9 mouse cellular contexts compared by ENCODE assay signal in the genomic region with DNA sequence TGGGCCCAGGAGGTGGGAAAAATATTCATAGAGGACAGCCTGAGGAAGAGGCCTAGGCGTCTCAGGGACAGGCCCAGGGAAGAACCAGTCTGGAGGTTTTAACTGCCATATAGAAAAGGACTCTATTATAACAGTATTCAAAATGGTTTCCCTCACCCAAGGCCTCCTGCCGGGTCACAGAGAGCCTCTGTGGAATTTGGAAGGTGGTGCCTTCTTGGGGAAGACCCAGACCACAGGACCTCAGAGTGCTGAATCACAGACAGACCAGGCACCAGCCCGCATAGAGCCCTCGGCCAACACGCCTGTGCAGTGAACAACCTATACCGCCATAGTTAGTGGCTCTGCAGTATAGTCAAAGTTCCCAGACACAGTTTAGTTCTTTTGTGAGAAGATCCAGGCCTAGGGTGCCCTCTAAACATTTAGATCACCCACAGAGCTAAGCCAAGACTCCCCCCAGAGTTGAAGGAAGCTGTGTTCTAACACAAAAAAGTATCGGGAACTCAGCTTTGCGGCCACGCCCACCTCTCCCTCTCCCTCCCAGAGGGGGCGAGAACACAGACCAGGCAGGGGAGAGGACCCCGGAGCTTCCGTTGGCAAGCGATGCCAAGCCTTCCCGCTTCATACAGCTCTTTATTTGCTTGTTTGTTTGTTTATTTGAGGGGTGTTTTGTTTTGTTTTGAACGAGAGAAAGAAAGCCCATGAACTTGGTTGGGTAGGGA.
DNase-seq lines count a peak whose midpoint lies in the region; ATAC-seq and TF ChIP-seq lines count a peak whose summit lies in the region.
"Had no signal": no experiment of that assay in that cellular context is flagged by ENCODE, and none has a peak within 500 bp of the region (broad histone marks: within the 10 kb centered on the region; RNA-seq: fewer than 3 reads in every experiment).

No protein-coding gene starts in this region.

- WGBS in lung, postnatal 0 days = 31% methylated on average over 15 of the region's 15 CpGs
- 17% methylated on average over 15 of the region's 15 CpGs for WGBS in forebrain, embryonic 11.5 days
- 19% methylated on average over 15 of the region's 15 CpGs for WGBS in limb, embryonic 15.5 days
- WGBS in stomach, postnatal 0 days = 26% methylated on average over 15 of the region's 15 CpGs

- H3K27ac ChIP-seq in lung, postnatal 0 days (ENCODE audit: low read length) = no peak overlapping the region
- H3K27ac ChIP-seq in forebrain, embryonic 11.5 days (ENCODE audit: low read depth, low read length) = no peak overlapping the region
- no peak overlapping the region for H3K27ac ChIP-seq in limb, embryonic 15.5 days
- peak overlapping the region; percentile 8; the same call in 1 of the 2 replicates for H3K27ac ChIP-seq in stomach, postnatal 0 days (replicated peaks)
- H3K27ac ChIP-seq: left cerebral cortex, adult 2 months had no signal

- no peak for ATAC-seq in lung, postnatal 0 days
- peak; percentile 61 for ATAC-seq in forebrain, embryonic 11.5 days (replicated peaks; ENCODE audit: low FRiP score)
- ATAC-seq in limb, embryonic 15.5 days (ENCODE audit: insufficient number of reproducible peaks, low FRiP score, low TSS enrichment, low read depth) = no peak
- 0 out of 2 replicates have a peak, but pooled peaks have one; percentile 8 for ATAC-seq in stomach, postnatal 0 days (ENCODE audit: low FRiP score, low TSS enrichment)

- H3K9me3 ChIP-seq in lung, postnatal 0 days (ENCODE audit: low read length) = no peaks in the 10 kb centered on the region
- no peaks in the 10 kb centered on the region for H3K9me3 ChIP-seq in forebrain, embryonic 11.5 days (ENCODE audit: control insufficient read depth, low read length)
- H3K9me3 ChIP-seq in limb, embryonic 15.5 days = no peaks in the 10 kb centered on the region
- H3K9me3 ChIP-seq in stomach, postnatal 0 days (ENCODE audit: control insufficient read depth, low read length) = no peaks in the 10 kb centered on the region

- peak overlapping the region; percentile 44 for H3K4me2 ChIP-seq in lung, postnatal 0 days (replicated peaks; ENCODE audit: low read depth, low read length)
- peak overlapping the region; percentile 39 for H3K4me2 ChIP-seq in forebrain, embryonic 11.5 days (ENCODE audit: low read depth, low read length, severe bottlenecking)
- peak overlapping the region; percentile 35 for H3K4me2 ChIP-seq in limb, embryonic 15.5 days
- peak overlapping the region; percentile 40 for H3K4me2 ChIP-seq in stomach, postnatal 0 days (replicated peaks; ENCODE audit: low read depth)

- no peaks in the 10 kb centered on the region for H3K36me3 ChIP-seq in lung, postnatal 0 days (ENCODE audit: insufficient read depth, low read length)
- H3K36me3 ChIP-seq in forebrain, embryonic 11.5 days (ENCODE audit: control insufficient read depth, insufficient read depth, low read length) = no peaks in the 10 kb centered on the region
- H3K36me3 ChIP-seq in limb, embryonic 15.5 days = no peaks in the 10 kb centered on the region
- H3K36me3 ChIP-seq in stomach, postnatal 0 days (ENCODE audit: control insufficient read depth, insufficient read depth, low read length) = no peaks in the 10 kb centered on the region

- TF ChIP-seq CTCF in lung, postnatal 0 days (IDR thresholded peaks at IDR 0.05) = no peak
- no peak for TF ChIP-seq CTCF in stomach, postnatal 0 days (IDR thresholded peaks at IDR 0.05; ENCODE audit: low read depth)

- no peaks in the 10 kb centered on the region for H3K27me3 ChIP-seq in lung, postnatal 0 days (replicated peaks; ENCODE audit: insufficient read depth, low read length)
- H3K27me3 ChIP-seq in forebrain, embryonic 11.5 days (ENCODE audit: control insufficient read depth, insufficient read depth, low read length) = no peaks in the 10 kb centered on the region
- H3K27me3 ChIP-seq in limb, embryonic 15.5 days = 0 out of 2 replicates have a peak, but pooled peaks cover 3% of the 10 kb centered on the region
- H3K27me3 ChIP-seq in stomach, postnatal 0 days (ENCODE audit: control insufficient read depth, insufficient read depth, low read length) = no peaks in the 10 kb centered on the region

- DNase-seq in lung, postnatal 0 days (ENCODE audit: low spot score) = peak; percentile 17
- DNase-seq in lung, postnatal 25 days (ENCODE audit: low spot score) = no peak
- peak; percentile 74 for DNase-seq in forebrain, embryonic 11.5 days (ENCODE audit: low spot score)
- no peak for DNase-seq in stomach, postnatal 0 days (ENCODE audit: low spot score)
- no peak for DNase-seq in left cerebral cortex, adult 8-10 months (ENCODE audit: low spot score in 2 of 2)
- DNase-seq in layer of hippocampus, adult 9-10 months (ENCODE audit: low spot score) = no peak
- DNase-seq in frontal cortex, postnatal 10 days (ENCODE audit: low spot score in 2 of 2) = no peak

- TF ChIP-seq EP300 in lung, postnatal 0 days (IDR thresholded peaks at IDR 0.05) = no peak
- no peak for TF ChIP-seq EP300 in stomach, postnatal 0 days (optimal IDR thresholded peaks at IDR 0.05)

- H3K4me3 ChIP-seq in lung, postnatal 0 days (ENCODE audit: low read depth, low read length) = no peak overlapping the region
- peak overlapping the region; percentile 9; the same call in 1 of the 2 replicates for H3K4me3 ChIP-seq in forebrain, embryonic 11.5 days (ENCODE audit: low read depth, low read length)
- 0 out of 2 replicates have a peak overlapping the region, but pooled peaks have one; percentile 17 for H3K4me3 ChIP-seq in limb, embryonic 15.5 days
- no peak overlapping the region for H3K4me3 ChIP-seq in stomach, postnatal 0 days (ENCODE audit: low read depth, low read length)

- no peak overlapping the region for H3K9ac ChIP-seq in lung, postnatal 0 days (replicated peaks; ENCODE audit: low read depth)
- H3K9ac ChIP-seq in forebrain, embryonic 11.5 days (ENCODE audit: low read length) = no peak overlapping the region; the same call in 1 of the 2 replicates
- H3K9ac ChIP-seq in limb, embryonic 15.5 days = no peak overlapping the region
- H3K9ac ChIP-seq in stomach, postnatal 0 days (ENCODE audit: low read length) = no peak overlapping the region

- H3K4me1 ChIP-seq in lung, postnatal 0 days (ENCODE audit: insufficient read depth, low read depth, low read length) = 0 out of 2 replicates have a peak, but pooled peaks cover 6% of the 10 kb centered on the region
- H3K4me1 ChIP-seq in forebrain, embryonic 11.5 days (replicated peaks; ENCODE audit: control insufficient read depth, insufficient read depth, low read length) = peaks cover 16% of the 10 kb centered on the region
- H3K4me1 ChIP-seq in limb, embryonic 15.5 days = peaks cover 32% of the 10 kb centered on the region
- H3K4me1 ChIP-seq in stomach, postnatal 0 days (replicated peaks; ENCODE audit: control insufficient read depth, insufficient read depth) = no peaks in the 10 kb centered on the region

Comparison
In these comparisons a context has a peak if more than half of its experiments do, and no peak if none do; other contexts are left out.
1. DNase-seq: peak in lung, postnatal 0 days (single experiment) and forebrain, embryonic 11.5 days (single experiment); none in lung, postnatal 25 days (single experiment), stomach, postnatal 0 days (single experiment), left cerebral cortex, adult 8-10 months (0 of 2), layer of hippocampus, adult 9-10 months (single experiment) and frontal cortex, postnatal 10 days (0 of 2).
2. ATAC-seq: peak in forebrain, embryonic 11.5 days (single experiment) and stomach, postnatal 0 days (single experiment); none in lung, postnatal 0 days (single experiment) and limb, embryonic 15.5 days (single experiment).
3. H3K4me3 ChIP-seq: peak in forebrain, embryonic 11.5 days (single experiment) and limb, embryonic 15.5 days (single experiment); none in lung, postnatal 0 days (single experiment) and stomach, postnatal 0 days (single experiment).
4. Peak in every context shown above with its lines, with median percentiles within 50 percentile points of each other: H3K4me2 ChIP-seq.